Mouse (Mus musculus) ES-E14 (cell line): Measurements from ENCODE around the gene Adgrb3. TPM values are rescaled to one million over a fixed set of nuclear protein-coding genes. Genes with fewer than 3 reads are reported as not detected.
"Not testable (repeated sequence)": the region's sequence is repeated elsewhere in the genome, so short reads cannot be mapped to it uniquely, and the experiment has no call there.

ENCODE experiments used
- DNase-seq: peaks from one replicate; pipeline ENCODE4 v3.0.0-alpha.2; 2013; ENCODE audit warnings: low read depth, low spot score
- H3K27ac ChIP-seq: 2 replicates; pipeline ENCODE4 v1.5.1; 2012; ENCODE audit warnings: low read depth, mild to moderate bottlenecking, low read length, moderate library complexity, mixed read lengths; ENCODE audit not compliant: poor library complexity, insufficient read depth, severe bottlenecking
- H3K36me3 ChIP-seq: 2 replicates; pipeline ENCODE4 v1.6.1; 2012; ENCODE audit warnings: mild to moderate bottlenecking, low read length, moderate library complexity, mixed read lengths; ENCODE audit not compliant: control insufficient read depth, poor library complexity, insufficient read depth, severe bottlenecking
- H3K4me1 ChIP-seq, 2 experiments: fragments of 150-350 bp in 1 of 2; sonication (generic) in 1 of 2; 2 replicates each; pipeline ENCODE4 v1.6.1; 2012; ENCODE audit warnings: low read length in 2 of 2, mild to moderate bottlenecking in 1 of 2, mixed read lengths in 1 of 2; ENCODE audit not compliant: control insufficient read depth in 2 of 2, insufficient read depth in 2 of 2, poor library complexity in 1 of 2
- H3K4me3 ChIP-seq, 2 experiments: fragments of 150-350 bp in 1 of 2; sonication (generic) in 1 of 2; 2 replicates each; pipeline ENCODE4 v1.5.1; 2012; ENCODE audit warnings: low read length in 2 of 2, low read depth in 1 of 2, mild to moderate bottlenecking in 1 of 2, mixed read lengths in 1 of 2; ENCODE audit not compliant: insufficient read depth in 1 of 2, poor library complexity in 1 of 2, severe bottlenecking in 1 of 2
- H3K9ac ChIP-seq: 2 replicates; pipeline ENCODE4 v1.6.1; 2012; ENCODE audit warnings: low read depth, mild to moderate bottlenecking, low read length, mixed read lengths; ENCODE audit not compliant: poor library complexity, insufficient read depth, severe bottlenecking
- H3K9me3 ChIP-seq: fragments of 150-350 bp; sonication (generic); 2 replicates; pipeline ENCODE4 v1.6.1; 2012; ENCODE audit warnings: low read depth, mild to moderate bottlenecking, low read length; ENCODE audit not compliant: control insufficient read depth, insufficient read depth
- CHD2 ChIP-seq: IDR thresholded peaks from 2 replicates; pipeline ENCODE4 v1.6.1; 2014; ENCODE audit warnings: mild to moderate bottlenecking, low read depth, low read length, inconsistent platforms
- HCFC1 ChIP-seq: IDR thresholded peaks from 2 replicates; pipeline ENCODE4 v1.6.1; 2012; ENCODE audit warnings: low read length, inconsistent platforms, borderline replicate concordance; ENCODE audit not compliant: insufficient read depth
- MAFK ChIP-seq: IDR thresholded peaks from 2 replicates; pipeline ENCODE4 v1.6.1; 2014; ENCODE audit warnings: mild to moderate bottlenecking, low read depth, low read length, inconsistent platforms; ENCODE audit not compliant: insufficient read depth
- ZC3H11A ChIP-seq: IDR thresholded peaks from 2 replicates; pipeline ENCODE4 v1.6.1; 2012; ENCODE audit warnings: low read depth, mild to moderate bottlenecking, inconsistent platforms, low read length, borderline replicate concordance
- ZNF384 ChIP-seq: IDR thresholded peaks from 2 replicates; pipeline ENCODE4 v1.6.1; 2012; ENCODE audit warnings: low read depth, low read length, inconsistent platforms
- in situ Hi-C, 2 experiments: fragments of 600-800 bp; cut with MboI; formaldehyde crosslinking; loops; one replicate each; pipeline ENCODE4 v1.15.1; 2025; ENCODE audit warnings: low sequenced_read_pairs in 2 of 2, inconsistent platforms in 1 of 2; ENCODE audit not compliant: unreplicated experiment in 2 of 2
- total RNA-seq: library from RNA; depleted of rRNA; stranded (reverse); fragments of 300-350 nt; gene quantifications from 2 replicates; pipeline ENCODE4 v1.2.3, GENCODE M21; 2012

The Adgrb3 gene
- total RNA-seq, 1 experiment = 0.27 TPM

- peak; percentile 2 for DNase-seq
- Histone ChIP-seq H3K27ac (no peak overlapping the region), H3K4me1 (no peaks in the 10 kb centered on the region), H3K36me3 (no peaks in the 10 kb centered on the region), H3K9me3 (no peaks in the 10 kb centered on the region), H3K9ac (no peak overlapping the region), H3K4me3 (no peak overlapping the region)
- in situ Hi-C loops = no loop called here
- no peak for TF ChIP-seq CHD2
- no peak for TF ChIP-seq ZNF384
- TF ChIP-seq HCFC1 = no peak
- no peak for TF ChIP-seq ZC3H11A
- no peak for TF ChIP-seq MAFK
Observed at GRCm38 (mm10) chr1:25616954-25617353, 212.6 kb downstream of the Adgrb3 start.

GRCm38 (mm10) chr1:25610776-25611175, 218.7 kb downstream of the Adgrb3 start:
- in situ Hi-C loops, DNase-seq, H3K36me3 ChIP-seq, H3K9ac ChIP-seq, H3K27ac ChIP-seq, H3K4me3 ChIP-seq, H3K4me1 ChIP-seq, H3K9me3 ChIP-seq: not testable (repeated sequence)

GRCm38 (mm10) chr1:25598941-25599340, 230.6 kb downstream of the Adgrb3 start:
- in situ Hi-C loops = no loop called here
- DNase-seq = no peak
- no peaks in the 10 kb centered on the region for H3K4me1 ChIP-seq

GRCm38 (mm10) chr1:25588568-25589118, 240.9 kb downstream of the Adgrb3 start:
- in situ Hi-C loops = no loop called here

More at GRCm38 (mm10) chr1:25598941-25599340, 230.6 kb downstream of the Adgrb3 start:
- Histone ChIP-seq H3K27ac (no peak overlapping the region), H3K4me3 (no peak overlapping the region), H3K9ac (no peak overlapping the region), H3K9me3 (no peaks in the 10 kb centered on the region), H3K36me3 (no peaks in the 10 kb centered on the region)
- no peak for TF ChIP-seq ZC3H11A
- no peak for TF ChIP-seq MAFK
- no peak for TF ChIP-seq CHD2
- TF ChIP-seq ZNF384 = no peak
- TF ChIP-seq HCFC1 = no peak

GRCm38 (mm10) chr1:25581698-25582097, 247.8 kb downstream of the Adgrb3 start:
- no peak for DNase-seq

More at GRCm38 (mm10) chr1:25588568-25589118, 240.9 kb downstream of the Adgrb3 start:
- H3K36me3 ChIP-seq = no peaks in the 10 kb centered on the region
- TF ChIP-seq ZC3H11A (no peak), HCFC1 (no peak), MAFK (no peak), ZNF384 (no peak), CHD2 (no peak)
- no peak for DNase-seq
- H3K9me3 ChIP-seq = no peaks in the 10 kb centered on the region
- no peak overlapping the region for H3K27ac ChIP-seq
- no peak overlapping the region for H3K4me3 ChIP-seq
- H3K4me1 ChIP-seq = no peaks in the 10 kb centered on the region
- no peak overlapping the region for H3K9ac ChIP-seq

More at GRCm38 (mm10) chr1:25581698-25582097, 247.8 kb downstream of the Adgrb3 start:
- TF ChIP-seq HCFC1 (no peak), MAFK (no peak), ZNF384 (no peak), ZC3H11A (no peak)
- Histone ChIP-seq H3K9ac (no peak overlapping the region), H3K4me1 (no peaks in the 10 kb centered on the region), H3K36me3 (no peaks in the 10 kb centered on the region), H3K27ac (no peak overlapping the region), H3K4me3 (no peak overlapping the region), H3K9me3 (no peaks in the 10 kb centered on the region)
- in situ Hi-C loops = no loop called here
